Mouse (Mus musculus) cerebellum, postnatal 4 days (tissue): ENCODE results near the gene Pou3f1.
"Not testable (repeated sequence)": the region's sequence is repeated elsewhere in the genome, so short reads cannot be mapped to it uniquely, and the experiment has no call there.

Experiments
- DNase-seq, 2 experiments: peaks; one replicate each; pipeline ENCODE4 v3.0.0; 2022; ENCODE audit warnings: low spot score in 2 of 2, mixed read lengths in 1 of 2

The Pou3f1 gene

DNA sequence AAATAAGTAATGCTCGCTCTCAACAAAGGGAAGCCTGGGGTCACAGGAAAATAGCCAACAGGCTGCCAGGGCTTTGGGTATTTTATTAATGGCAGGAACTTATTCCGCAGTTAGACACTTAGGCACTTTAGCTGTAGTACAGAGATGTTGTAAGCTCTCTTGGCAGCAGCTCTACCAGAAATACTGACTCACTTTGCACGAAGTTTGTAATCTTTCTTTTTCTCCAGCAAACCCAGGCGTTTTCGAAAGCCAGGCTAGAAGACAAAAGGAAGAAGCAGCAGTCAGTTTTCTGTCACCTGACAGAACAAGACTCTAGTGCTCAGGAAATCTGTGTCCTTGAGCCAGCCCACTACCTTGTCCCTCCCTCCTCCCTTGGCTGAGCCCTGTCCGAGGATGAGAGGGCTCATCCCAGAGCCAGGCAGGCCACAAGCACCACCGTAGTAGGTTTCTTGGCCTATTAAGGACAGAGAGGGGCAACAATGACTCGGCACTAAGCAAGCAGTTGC lies 29.3 kb downstream of the Pou3f1 start:
- no peak for DNase-seq

DNA sequence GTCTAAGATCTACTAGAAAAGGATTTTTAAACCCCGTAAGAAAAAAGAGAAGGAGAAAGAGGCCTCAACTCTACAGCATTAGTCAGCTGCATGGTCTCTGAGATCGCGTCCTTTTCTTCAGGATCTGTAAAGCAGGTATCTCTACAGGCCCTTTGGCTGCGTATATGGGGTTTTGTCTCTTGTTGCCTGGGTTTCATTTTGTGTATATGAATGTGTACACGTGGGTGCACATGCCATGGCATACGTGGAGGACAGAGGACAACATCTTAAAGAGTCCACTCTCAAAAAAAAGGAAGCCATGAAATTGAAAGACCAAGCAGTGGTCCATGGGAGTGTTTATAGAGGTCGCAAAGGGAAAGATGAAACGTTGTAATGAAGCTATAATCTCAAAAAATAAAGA lies 34.8 kb downstream of the Pou3f1 start:
- DNase-seq: no peak

DNA sequence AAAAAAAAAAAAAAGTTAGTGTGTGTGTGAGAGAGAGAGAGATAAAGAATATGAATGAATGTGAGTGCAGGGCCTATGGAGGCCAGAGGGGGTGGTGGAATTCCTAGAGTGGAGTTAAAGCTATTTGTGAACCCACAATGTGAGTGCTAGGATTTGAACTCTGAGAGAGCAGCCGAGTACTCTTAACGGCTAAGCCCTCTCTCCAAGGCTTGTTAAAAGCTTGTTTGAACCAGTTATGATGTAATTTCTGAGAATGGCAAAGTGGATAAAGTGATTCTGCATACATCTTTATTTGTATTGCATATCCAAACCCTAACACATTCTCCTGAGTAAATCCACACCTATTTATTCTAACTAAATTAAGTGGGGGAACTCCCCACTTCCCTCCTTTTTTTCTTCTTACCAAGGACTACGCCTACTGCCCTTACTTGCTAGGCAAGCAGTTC lies 35.8 kb downstream of the Pou3f1 start:
- DNase-seq: no peak

DNA sequence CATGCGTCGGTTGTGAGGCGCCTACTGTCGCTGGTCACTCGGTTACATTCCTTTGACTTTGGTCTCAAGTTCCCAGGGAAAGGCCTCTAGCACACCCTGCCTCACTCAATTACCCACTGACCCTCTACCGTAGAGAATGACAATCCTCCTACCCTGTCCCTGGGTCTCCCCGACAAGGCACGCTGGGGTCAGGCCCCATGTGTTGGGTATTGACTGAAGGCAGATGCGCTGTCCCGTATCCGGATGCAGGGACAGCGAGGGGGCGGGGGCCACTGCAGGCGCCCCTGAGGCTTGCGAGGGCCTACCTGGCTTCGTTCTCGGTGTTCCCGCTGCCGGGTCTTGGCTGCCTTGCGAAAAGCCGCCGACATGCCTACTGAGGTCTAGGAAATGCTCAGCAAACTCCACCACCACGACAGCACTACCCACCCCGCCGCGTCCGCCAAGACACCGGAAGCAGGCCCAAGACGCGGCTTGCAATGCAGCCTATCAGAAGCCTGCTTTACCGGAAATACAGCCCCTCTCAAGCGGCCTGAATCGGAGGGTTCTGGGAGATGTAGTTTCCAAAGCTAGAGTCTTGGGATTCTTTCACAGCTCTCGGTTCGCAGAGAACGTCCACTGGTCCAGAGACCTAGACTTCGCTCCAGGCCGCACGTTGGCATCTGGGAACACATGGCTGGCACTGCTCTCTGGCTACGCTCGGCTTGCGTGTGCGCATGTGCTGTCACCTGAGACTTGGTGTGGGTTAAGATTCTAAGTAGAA lies 36.7 kb downstream of the Pou3f1 start, which contains the start of gene Utp11:
Utp11 (minus strand) TSS at position 466 of the 760 bp plus-strand sequence.
- peak; percentile 65 to 79 for DNase-seq

DNA sequence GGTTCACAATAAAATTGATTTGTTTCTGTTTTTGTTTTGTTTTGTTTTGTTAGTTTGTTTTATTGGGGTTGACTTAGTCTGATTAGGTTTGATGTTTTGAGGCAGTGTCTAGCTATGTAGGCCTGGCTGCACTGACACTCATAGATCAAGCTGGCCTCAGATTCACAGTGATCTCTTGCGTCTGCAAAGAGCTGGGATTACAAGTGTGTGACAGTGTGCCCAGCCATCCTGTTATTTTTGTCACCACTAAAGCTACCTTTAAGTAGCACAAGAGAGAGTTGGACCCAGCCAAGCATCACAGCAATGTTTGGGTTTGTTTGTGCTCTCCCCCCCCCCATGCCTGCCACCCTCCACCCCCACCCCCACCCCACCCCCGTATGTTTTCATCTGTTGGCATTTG lies 38.0 kb downstream of the Pou3f1 start:
- no peak for DNase-seq

DNA sequence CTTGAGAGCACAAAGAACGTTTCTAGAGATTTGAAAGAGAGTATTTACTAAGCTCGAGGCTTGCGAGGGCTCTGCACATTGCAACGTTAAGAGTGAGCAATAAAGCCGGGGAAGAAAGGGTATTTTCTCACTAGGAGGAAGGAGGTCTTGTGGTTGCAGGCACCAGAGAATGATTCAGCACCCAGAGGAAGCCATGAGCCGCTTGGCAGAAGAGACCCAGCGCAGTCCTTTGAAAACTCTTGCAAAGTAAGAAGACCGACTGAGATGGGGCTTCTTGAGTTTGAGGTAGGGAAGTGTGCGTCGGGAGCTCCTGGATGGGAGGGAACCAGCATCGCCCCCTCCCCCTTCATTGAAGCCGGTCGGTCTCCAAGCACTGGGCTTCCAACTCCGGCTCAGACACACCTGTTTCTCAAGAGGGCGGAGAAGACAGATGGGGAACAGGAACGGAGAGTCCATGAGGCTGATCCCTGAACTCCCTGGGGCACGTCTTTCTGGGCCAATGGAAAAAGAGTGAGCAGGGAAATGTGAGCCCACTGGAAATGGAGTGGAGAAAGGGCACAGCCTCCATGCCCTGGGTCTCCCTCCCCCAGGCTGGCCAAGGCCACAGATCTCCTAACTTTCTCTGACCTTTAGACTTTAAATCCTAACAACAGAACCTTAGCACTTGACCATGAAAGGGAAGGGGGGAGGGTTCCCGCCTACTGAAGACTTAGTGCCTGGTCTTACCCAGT lies 39.3 kb downstream of the Pou3f1 start:
- no peak for DNase-seq

DNA sequence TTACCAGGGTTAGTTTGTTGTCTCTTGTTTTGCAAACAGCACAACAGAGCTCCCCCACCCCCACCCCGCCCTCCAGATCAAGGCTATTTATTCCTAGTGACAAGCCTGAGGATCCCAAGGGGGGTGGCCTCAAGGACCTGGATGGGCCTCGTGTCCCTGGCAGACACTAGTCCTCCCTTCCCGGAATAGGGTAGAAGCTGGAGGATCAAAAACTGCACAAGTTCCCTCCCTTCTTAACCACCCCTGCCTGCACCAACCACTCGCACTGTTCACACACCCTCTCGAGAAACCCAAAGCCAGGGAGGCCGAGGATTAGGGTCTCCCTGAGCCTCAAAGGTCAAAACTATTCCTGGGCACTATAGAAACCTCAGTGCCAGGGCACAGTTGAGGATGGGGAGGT lies 43.2 kb downstream of the Pou3f1 start:
- no peak for DNase-seq

DNA sequence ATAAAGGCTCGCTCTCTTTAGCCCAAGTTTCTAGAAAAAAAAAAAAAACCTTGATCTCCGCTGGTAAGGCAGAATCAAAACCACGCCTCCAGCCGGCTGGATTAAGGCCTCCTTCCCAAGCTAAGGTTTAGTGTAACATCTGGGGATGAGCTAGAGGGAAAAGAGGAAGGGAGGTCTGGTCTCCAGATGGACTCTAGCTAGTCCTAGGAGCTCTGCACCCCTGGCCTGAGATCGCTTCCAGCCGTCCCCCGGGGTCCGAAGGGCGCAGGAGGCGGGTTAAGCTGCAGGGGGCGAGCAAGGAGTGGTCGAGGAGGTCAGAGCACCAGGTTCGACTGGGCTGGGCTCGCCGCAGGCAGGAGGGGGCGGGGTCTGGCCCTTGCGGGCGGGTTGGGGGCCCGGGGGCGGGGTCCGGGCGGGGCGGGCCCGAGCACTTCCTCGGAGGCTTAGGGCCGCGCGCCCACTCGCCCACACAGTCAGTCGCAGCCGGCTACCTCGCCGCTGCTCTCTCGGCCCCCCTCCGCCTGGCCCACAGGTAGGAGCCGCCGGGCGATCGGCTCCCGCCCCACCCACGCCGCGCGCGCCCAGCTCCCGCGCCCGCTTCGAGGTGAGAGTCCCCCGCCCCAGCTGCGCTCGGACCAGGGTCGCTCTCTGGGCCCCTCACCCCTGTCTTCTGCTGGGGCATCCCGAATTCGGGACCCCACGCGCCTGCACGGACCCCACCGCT lies 43.8 kb downstream of the Pou3f1 start, which contains the start of gene Fhl3:
Fhl3 (plus strand) TSS at position 454 of the 724 bp plus-strand sequence.
- no peak for DNase-seq

DNA sequence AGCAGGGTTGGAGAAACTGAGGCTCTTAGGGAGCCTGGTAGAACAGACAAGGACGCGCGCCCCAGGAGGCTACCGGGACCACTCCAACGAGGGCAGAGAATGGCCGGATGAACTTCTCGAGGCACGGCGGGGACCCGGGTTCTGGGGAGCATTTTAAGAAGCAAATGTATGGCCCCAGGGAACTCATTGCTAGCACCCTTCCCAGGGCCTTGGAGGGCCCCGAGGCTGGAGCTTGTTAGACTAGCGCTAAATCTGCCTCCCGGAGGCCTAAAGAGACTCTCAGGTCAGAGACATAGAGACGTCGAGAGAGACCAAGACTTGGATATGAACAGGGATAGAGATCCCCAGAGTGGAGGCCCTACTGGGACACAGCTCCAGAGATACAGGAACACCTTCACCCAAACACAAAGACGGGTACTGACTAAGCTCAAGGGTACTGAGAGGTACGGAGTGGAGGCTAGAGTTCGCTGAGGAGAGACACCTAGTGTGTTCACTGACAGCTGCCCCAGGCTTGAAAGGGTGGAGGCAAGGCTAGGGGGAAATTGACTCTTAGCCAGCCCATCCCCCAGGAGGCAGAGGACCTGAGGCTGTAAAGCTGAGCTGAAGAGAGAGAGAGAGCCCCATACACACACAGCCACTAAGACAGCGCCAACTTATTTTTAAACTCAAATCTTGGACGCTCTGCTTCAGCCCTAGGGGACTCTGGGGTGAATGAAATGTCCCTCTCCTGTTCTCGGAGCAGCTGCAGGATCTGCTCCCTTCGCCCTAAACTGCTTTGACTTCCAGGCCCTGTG lies 44.6 kb downstream of the Pou3f1 start:
- DNase-seq: peak in 1 of 2 experiments; percentile 59

DNA sequence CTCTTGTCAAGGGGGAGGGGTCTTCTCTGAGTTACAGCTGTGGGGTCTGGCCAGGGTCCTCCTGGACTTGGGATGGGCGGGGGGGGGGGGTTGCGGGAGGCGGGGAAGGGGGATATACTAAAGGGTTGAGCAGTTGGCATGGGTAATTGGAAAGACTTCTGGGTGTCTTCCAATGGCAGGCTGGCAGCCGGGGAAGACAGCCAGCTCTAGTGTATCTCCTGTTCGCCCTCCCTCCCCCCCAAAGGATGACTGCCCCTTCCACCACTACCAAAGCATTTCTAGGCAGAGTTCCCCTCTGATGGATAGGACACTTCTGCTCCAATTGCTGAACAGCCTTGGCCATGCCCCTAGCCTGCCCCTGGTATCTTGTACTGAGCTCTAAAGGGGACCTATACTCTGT lies 45.3 kb downstream of the Pou3f1 start:
- DNase-seq: peak in 1 of 2 experiments; percentile 58

DNA sequence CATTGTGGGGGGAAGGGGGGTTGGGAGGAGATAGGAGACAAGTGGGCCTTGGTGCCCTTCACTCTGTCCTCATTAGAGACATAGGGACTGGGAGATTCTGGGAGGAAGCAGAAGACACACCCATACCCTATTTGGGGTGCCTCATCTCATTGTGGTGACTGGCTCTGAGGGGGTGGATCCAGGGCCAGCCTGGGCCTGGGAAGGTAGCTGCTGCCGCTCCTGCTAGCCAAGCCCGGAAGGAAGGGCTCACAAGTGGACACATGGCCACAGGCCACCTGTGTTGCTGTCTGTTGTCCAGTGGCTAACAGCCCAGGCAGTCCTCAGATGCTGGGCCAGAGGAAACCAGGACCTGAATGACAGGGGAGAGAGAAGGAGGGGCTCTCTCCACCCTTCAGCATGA lies 46.8 kb downstream of the Pou3f1 start:
- DNase-seq: no peak

DNA sequence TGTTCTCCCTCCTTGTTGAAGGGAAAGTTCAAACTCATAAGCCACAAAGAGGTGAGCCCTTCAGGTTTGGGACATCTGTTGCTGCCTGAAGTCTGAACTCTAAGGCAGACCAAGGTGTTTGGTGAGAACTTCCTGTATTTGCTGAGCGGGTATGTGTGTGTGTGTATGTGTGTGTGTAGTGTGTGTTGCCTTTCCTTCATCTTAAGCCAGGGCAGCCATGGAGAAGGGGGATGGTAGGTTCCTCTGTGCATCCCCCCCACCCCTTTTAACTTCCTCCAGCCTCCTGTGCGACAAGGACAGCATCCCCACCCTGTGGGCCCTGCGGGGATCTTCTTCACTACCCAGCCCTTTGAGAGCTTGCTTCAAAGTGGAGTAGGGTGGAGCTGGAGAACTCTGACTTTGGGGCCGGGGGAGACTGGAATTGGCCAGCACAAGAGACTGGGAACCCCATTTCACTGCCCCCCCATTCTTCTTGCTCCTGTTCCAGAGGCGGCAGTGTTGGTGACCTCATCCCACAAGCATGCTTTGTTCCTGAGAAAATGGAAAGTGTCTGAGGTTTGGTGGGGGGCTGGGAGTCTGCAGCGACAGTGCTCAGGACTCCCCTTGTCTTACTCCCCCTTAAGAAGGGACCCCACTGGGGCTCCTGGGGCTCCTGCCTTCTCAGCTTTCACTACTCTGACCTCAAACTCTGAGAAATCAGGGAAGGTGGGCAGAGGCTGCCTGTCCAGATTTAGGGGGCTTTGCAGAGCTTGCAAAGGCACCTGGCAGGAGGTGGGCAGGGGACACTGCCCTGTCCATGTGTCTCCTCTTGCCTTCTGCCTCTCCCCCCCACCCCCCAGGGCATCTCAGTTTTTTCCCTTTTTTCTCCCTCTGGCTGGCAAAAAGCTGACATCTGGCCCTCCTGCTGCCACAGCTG lies 47.5 kb downstream of the Pou3f1 start:
- no peak for DNase-seq

DNA sequence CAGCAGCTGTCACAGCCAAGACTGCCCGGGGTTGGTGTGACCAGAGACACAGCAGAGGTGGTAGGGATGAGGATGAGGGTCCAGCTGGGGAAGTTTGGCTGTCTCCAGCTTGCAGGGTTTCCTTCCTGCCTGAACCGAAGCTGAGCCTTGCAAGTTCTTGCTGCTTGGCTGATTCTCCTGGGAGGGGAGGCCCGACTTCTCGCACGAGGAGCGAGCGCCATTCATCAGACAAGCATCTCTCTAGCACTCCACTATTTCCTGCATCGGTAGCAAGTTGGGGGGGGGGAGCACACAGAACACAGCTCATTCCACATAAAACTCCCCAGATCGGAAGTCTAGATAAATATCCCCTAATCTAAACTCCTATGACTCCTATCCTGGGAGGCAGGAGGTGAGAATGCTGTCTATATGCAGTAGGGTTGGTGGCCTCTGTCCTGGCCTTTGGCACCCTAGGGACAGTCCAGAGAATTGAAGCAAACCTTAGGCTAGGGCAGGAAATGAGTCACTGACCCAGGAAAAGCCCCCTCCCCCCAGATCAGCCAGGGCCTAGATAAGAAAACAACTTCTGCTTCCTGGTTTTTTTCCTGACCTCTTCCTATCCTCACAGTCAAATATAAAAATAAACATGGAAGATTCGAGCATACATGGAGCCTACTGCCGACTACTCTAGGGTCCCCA lies 48.3 kb downstream of the Pou3f1 start:
- no peak for DNase-seq

DNA sequence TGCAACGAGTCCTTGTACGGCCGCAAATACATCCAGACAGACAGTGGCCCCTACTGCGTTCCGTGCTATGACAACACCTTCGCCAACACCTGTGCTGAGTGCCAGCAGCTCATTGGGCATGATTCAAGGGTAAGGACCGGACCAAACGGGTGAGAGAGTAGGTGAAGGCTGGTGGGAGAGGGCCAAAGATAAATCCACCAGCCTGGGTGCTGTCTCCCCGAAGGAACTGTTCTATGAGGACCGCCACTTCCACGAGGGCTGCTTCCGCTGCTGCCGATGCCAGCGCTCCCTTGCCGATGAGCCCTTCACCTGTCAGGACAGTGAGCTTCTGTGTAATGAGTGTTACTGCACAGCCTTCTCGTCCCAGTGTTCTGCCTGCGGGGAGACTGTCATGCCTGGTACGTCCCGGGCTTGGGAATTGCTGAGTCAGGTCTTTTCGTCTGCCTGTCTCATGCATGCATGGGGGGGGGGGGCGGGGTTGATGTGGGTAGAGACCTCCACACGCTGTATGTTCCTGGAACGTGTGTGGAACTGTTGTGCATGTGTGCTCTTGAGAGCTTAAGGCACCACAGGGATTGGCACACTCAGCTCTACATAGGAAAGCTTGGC lies 49.2 kb downstream of the Pou3f1 start:
- DNase-seq: no peak

DNA sequence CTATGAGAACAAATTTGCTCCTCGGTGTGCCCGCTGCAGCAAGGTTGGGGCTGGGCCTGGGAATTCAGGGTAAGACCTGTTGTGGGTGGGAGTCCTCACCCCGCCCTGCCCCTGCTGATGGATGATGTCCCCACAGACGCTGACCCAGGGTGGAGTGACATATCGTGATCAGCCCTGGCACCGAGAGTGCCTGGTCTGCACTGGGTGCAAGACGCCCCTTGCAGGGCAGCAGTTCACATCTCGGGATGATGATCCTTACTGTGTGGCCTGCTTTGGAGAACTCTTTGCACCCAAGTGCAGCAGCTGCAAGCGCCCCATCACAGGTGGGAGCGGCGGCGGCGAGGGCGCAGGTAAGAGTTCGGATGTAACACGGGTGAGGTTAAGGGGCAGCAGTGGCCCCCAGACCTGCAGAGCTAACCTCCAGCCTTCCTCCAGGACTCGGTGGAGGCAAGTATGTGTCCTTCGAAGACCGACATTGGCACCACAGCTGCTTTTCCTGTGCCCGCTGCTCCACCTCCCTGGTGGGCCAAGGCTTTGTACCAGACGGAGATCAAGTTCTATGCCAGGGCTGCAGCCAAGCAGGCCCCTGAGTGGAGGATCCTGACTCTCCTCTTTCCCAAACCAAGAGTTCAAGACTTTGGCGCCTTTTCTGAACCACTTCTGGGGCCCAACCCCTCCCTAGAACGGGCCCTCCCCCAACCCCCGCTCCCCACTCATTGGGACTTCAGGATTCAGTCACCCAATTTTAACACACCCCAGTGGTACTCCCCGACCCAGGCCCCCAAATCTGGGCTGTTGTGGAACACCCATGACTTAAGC lies 51.0 kb downstream of the Pou3f1 start:
- not testable (repeated sequence) for DNase-seq

DNA sequence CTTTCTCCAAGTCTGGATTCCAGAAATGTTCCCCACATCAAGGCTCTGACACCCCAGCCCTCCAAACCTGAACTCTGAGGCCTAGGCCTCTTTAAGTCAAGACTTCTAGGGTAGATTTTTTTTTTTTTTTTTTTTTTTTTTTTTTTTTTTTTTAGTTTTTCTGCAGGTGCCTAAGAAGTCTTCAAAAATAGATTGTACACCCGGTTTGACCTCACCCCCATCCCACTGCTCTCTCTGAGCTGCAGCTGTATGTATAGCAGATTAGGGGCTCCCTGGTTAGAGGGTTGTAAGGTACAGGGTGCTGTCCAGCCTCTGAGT lies 51.6 kb downstream of the Pou3f1 start:
- not testable (repeated sequence) for DNase-seq

DNA sequence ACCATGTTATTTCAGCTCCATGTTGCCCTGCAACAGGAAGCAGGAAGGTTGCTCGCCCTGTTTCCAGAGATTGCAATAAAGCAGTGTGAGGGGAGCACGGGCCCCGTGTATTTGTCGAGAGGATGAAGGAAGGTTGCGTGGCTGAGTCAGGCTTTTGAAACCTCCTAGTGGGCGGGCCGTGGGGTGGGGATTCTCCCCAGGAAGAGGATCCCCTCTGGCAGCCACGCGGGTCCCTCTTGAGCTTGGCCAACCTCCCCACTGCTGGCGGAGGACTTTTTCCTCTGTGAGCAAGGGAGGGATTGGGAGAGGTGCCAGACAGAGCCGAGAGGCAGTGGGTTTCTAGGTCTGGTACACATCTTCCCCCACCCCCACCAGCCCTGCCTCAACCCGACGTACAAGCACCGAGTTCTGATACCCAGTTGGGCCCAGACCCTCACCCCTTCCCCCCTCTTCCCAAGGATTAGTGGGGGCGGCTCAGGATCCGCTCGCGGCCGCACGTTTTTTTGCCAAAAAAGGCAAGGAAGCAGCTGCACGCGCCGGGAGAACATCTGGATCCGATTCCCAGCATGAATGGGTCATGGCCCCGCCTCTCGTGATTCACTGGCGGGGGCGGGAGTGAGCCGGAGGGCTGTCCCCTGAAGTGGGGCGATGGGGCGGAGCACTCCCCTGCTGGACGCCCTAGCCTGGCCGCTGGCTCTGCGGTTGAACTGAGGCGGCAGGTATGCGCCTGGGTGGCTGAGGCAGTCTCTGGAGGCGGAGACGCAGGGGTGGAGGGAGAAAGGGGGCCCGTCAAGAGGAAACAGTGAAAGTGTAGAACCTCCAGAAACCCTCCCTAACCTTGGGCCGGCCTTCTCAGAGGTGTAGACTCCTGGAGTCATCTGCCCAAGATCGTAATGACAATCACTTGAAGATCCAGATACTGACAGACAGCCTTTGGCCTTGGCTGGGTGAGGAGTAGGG lies 52.2 kb downstream of the Pou3f1 start:
- peak in 1 of 2 experiments; percentile 51 for DNase-seq
